Mouse (Mus musculus): Measurements from ENCODE around the gene Gfi1b.

Gfi1b gene

GRCm38 (mm10) chr2:28598692-28599568, 22.9 kb downstream of the Gfi1b start:
- DNase-seq (ENCODE audit: low spot score in 2 of 2), result no peak

- DNase-seq (ENCODE audit: low spot score in 2 of 2), result no peak
Measured at GRCm38 (mm10) chr2:28597733-28598547, 23.8 kb downstream of the Gfi1b start.

- no peak for DNase-seq (ENCODE audit: low spot score in 2 of 2)
Measured at GRCm38 (mm10) chr2:28596998-28597397, 24.8 kb downstream of the Gfi1b start.

- DNase-seq (ENCODE audit: low spot score in 2 of 2), result no peak
Measured at GRCm38 (mm10) chr2:28596021-28596420, 25.8 kb downstream of the Gfi1b start.

- peak in 1 of 2 experiments; percentile 56 for DNase-seq (ENCODE audit: low spot score in 2 of 2)
Measured at GRCm38 (mm10) chr2:28592809-28593208, 29.0 kb downstream of the Gfi1b start.

- no peak for DNase-seq (ENCODE audit: low spot score in 2 of 2)
Measured at GRCm38 (mm10) chr2:28591479-28591878, 30.3 kb downstream of the Gfi1b start.

GRCm38 (mm10) chr2:28588574-28588973, 33.2 kb downstream of the Gfi1b start:
- DNase-seq (ENCODE audit: low spot score in 2 of 2), result no peak

GRCm38 (mm10) chr2:28585730-28586129, 36.1 kb downstream of the Gfi1b start:
- DNase-seq (ENCODE audit: low spot score in 2 of 2), result peak in 1 of 2 experiments; percentile 50

GRCm38 (mm10) chr2:28585043-28585571, 36.7 kb downstream of the Gfi1b start:
- peak; percentile 82 to 85 for DNase-seq (ENCODE audit: low spot score in 2 of 2)

GRCm38 (mm10) chr2:28583651-28584050, 38.1 kb downstream of the Gfi1b start, which contains the start of gene Gtf3c5:
Gene Gtf3c5, minus strand, starts transcription at chr2:28583751.
- no peak for DNase-seq (ENCODE audit: low spot score in 2 of 2)

- DNase-seq (ENCODE audit: low spot score in 2 of 2), result peak; percentile 92 to 93
Measured at GRCm38 (mm10) chr2:28582647-28583353, 39.0 kb downstream of the Gfi1b start.

- peak in 1 of 2 experiments; percentile 47 for DNase-seq (ENCODE audit: low spot score in 2 of 2)
Measured at GRCm38 (mm10) chr2:28578003-28578402, 43.8 kb downstream of the Gfi1b start.

- DNase-seq (ENCODE audit: low spot score in 2 of 2), result no peak
Measured at GRCm38 (mm10) chr2:28576815-28577214, 45.0 kb downstream of the Gfi1b start.

GRCm38 (mm10) chr2:28575341-28575740, 46.4 kb downstream of the Gfi1b start:
- DNase-seq (ENCODE audit: low spot score in 2 of 2), result no peak

- DNase-seq (ENCODE audit: low spot score in 2 of 2), result no peak
Measured at GRCm38 (mm10) chr2:28569903-28570302, 51.9 kb downstream of the Gfi1b start.

- DNase-seq (ENCODE audit: low spot score in 2 of 2), result no peak
Measured at GRCm38 (mm10) chr2:28566545-28566944, 55.2 kb downstream of the Gfi1b start.

GRCm38 (mm10) chr2:28564380-28564779, 57.4 kb downstream of the Gfi1b start:
- no peak for DNase-seq (ENCODE audit: low spot score in 2 of 2)

- no peak for DNase-seq (ENCODE audit: low spot score in 2 of 2)
Measured at GRCm38 (mm10) chr2:28563830-28564229, 58.0 kb downstream of the Gfi1b start.

- no peak for DNase-seq (ENCODE audit: low spot score in 2 of 2)
Measured at GRCm38 (mm10) chr2:28563303-28563702, 58.5 kb downstream of the Gfi1b start, which contains the start of gene Cel. Gene Cel, minus strand, starts transcription at chr2:28563403.

Data from right cerebral cortex, postnatal 10 days (tissue).